Mouse (Mus musculus): ENCODE measurements around the gene Tnpo1.
"Not testable (repeated sequence)": the region's sequence is repeated elsewhere in the genome, so short reads cannot be mapped to it uniquely, and the experiment has no call there.

DNA sequence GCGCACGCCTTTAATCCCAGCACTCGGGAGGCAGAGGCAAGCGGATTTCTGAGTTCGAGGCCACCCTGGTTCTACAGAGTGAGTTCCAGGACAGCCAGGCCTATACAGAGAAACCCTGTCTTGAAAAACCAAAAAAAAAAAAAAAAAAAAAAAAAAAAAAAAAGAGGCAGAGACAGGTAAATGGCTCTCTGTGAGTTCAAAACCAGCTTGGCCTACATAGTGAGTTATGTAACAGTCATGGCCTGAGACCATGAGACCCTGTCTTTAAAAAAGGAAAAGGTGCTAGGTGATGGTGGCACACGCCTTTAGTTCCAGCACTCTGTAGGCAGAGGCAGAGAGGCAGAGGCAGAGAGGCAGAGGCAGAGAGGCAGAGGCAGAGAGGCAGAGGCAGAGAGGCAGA, 97.2 kb downstream of the Tnpo1 start:
- not testable (repeated sequence) for TF ChIP-seq CTCF (IDR thresholded peaks at IDR 0.05; ENCODE audit: low read depth); EP300 (optimal IDR thresholded peaks at IDR 0.05)

Data from stomach, postnatal 0 days (tissue).